ENCODE assay signal across 9 mouse cellular contexts in genomic region chr2:7241523-7241941, GRCm38 (mm10).
DNase-seq lines count a peak whose midpoint lies in the region; ATAC-seq and TF ChIP-seq lines count a peak whose summit lies in the region.
"Had no signal": no experiment of that assay in that cellular context is flagged by ENCODE, and none has a peak within 500 bp of the region (broad histone marks: within the 10 kb centered on the region; RNA-seq: fewer than 3 reads in every experiment).

No protein-coding gene starts in this region.

- H3K27ac ChIP-seq in heart, embryonic 12.5 days (ENCODE audit: poor library complexity, severe bottlenecking) = no peak overlapping the region
- H3K27ac ChIP-seq in lung, embryonic 14.5 days (ENCODE audit: low read depth) = no peak overlapping the region
- H3K27ac ChIP-seq in lung, embryonic 15.5 days = 0 out of 2 replicates have a peak overlapping the region, but pooled peaks have one; percentile 12
- no peak overlapping the region for H3K27ac ChIP-seq in thymus, adult 2 months (ENCODE audit: control insufficient read depth, insufficient read depth, low read length)
- H3K27ac ChIP-seq: limb, embryonic 10.5 days had no signal

- WGBS in heart, embryonic 12.5 days = 79% methylated on average over 4 of the region's 4 CpGs
- 63% methylated on average over 4 of the region's 4 CpGs for WGBS in lung, embryonic 14.5 days
- WGBS in lung, adult 2 months = 78% methylated on average over 4 of the region's 4 CpGs
- WGBS in lung, embryonic 15.5 days = 56% methylated on average over 4 of the region's 4 CpGs
- 95% methylated on average over 4 of the region's 4 CpGs for WGBS in thymus, adult 2 months

- no peak for TF ChIP-seq CTCF in lung, embryonic 14.5 days (IDR thresholded peaks at IDR 0.05; ENCODE audit: low read depth)
- TF ChIP-seq CTCF in lung, adult 2 months (IDR thresholded peaks at IDR 0.05; ENCODE audit: insufficient read depth, low read length) = no peak
- no peak for TF ChIP-seq CTCF in thymus, adult 2 months (IDR thresholded peaks at IDR 0.05; ENCODE audit: borderline replicate concordance, control insufficient read depth, extremely low read depth, insufficient read depth, low read length, poor library complexity)

- no peak for TF ChIP-seq POLR2A in lung, adult 2 months (IDR thresholded peaks at IDR 0.05; ENCODE audit: borderline replicate concordance, extremely low read depth, low read depth, low read length)
- TF ChIP-seq POLR2A in thymus, adult 2 months (IDR thresholded peaks at IDR 0.05; ENCODE audit: control insufficient read depth, extremely low read depth, insufficient read depth, low read length, poor library complexity) = no peak

- peaks cover 10% of the 10 kb centered on the region; the same call in 1 of the 2 replicates for H3K4me1 ChIP-seq in heart, embryonic 12.5 days (replicated peaks)
- peaks cover 2% of the 10 kb centered on the region; the same call in 1 of the 2 replicates for H3K4me1 ChIP-seq in lung, embryonic 14.5 days (ENCODE audit: insufficient read depth)
- H3K4me1 ChIP-seq in lung, adult 2 months (ENCODE audit: control insufficient read depth, insufficient read depth, low read length) = peaks cover 7% of the 10 kb centered on the region
- peaks cover 6% of the 10 kb centered on the region; the same call in 1 of the 2 replicates for H3K4me1 ChIP-seq in lung, embryonic 15.5 days
- no peaks in the 10 kb centered on the region for H3K4me1 ChIP-seq in thymus, adult 2 months (replicated peaks; ENCODE audit: control insufficient read depth, insufficient read depth, low read length)

- no peak overlapping the region for H3K4me2 ChIP-seq in heart, embryonic 12.5 days
- H3K4me2 ChIP-seq in lung, embryonic 14.5 days = no peak overlapping the region
- no peak overlapping the region for H3K4me2 ChIP-seq in lung, embryonic 15.5 days

- no peak overlapping the region for H3K4me3 ChIP-seq in heart, embryonic 12.5 days
- no peak overlapping the region for H3K4me3 ChIP-seq in lung, embryonic 14.5 days (ENCODE audit: low read depth, low read length)
- H3K4me3 ChIP-seq in lung, adult 2 months (replicated peaks; ENCODE audit: extremely low read depth, low read depth, low read length) = no peak overlapping the region
- H3K4me3 ChIP-seq in lung, embryonic 15.5 days = no peak overlapping the region
- no peak overlapping the region for H3K4me3 ChIP-seq in thymus, adult 2 months (ENCODE audit: control insufficient read depth, insufficient read depth, low read length)
- H3K4me3 ChIP-seq: limb, embryonic 10.5 days had no signal

- no peaks in the 10 kb centered on the region for H3K36me3 ChIP-seq in heart, embryonic 12.5 days
- H3K36me3 ChIP-seq in lung, embryonic 14.5 days (ENCODE audit: insufficient read depth) = no peaks in the 10 kb centered on the region
- no peaks in the 10 kb centered on the region for H3K36me3 ChIP-seq in lung, embryonic 15.5 days
- H3K36me3 ChIP-seq in thymus, adult 2 months (ENCODE audit: control insufficient read depth, insufficient read depth, low read length) = no peaks in the 10 kb centered on the region
- H3K36me3 ChIP-seq: limb, embryonic 10.5 days had no signal

- DNase-seq in heart, adult 11 months = peak; percentile 96
- DNase-seq in lung, embryonic 14.5 days = peak; percentile 17
- DNase-seq in lung, adult 2 months = no peak
- peak; percentile 17 for DNase-seq in retina, postnatal 1 day
- DNase-seq in thymus, adult 2 months = no peak
- DNase-seq: cerebellum, postnatal 36 days had no signal

- ATAC-seq in heart, embryonic 12.5 days (ENCODE audit: insufficient number of reproducible peaks, low FRiP score) = no peak
- no peak for ATAC-seq in lung, embryonic 14.5 days (ENCODE audit: insufficient read depth)
- no peak for ATAC-seq in lung, embryonic 15.5 days (ENCODE audit: borderline replicate concordance, extremely low read depth, low FRiP score, low TSS enrichment)

- H3K9me3 ChIP-seq in heart, embryonic 12.5 days (replicated peaks) = no peaks in the 10 kb centered on the region
- no peaks in the 10 kb centered on the region for H3K9me3 ChIP-seq in lung, embryonic 14.5 days (ENCODE audit: low read depth, low read length)
- no peaks in the 10 kb centered on the region for H3K9me3 ChIP-seq in lung, embryonic 15.5 days
- H3K9me3 ChIP-seq: limb, embryonic 10.5 days had no signal

- no peaks in the 10 kb centered on the region for H3K27me3 ChIP-seq in heart, embryonic 12.5 days (replicated peaks)
- H3K27me3 ChIP-seq in lung, embryonic 14.5 days (ENCODE audit: insufficient read depth, low read length) = no peaks in the 10 kb centered on the region
- no peaks in the 10 kb centered on the region for H3K27me3 ChIP-seq in lung, embryonic 15.5 days
- H3K27me3 ChIP-seq in thymus, adult 2 months (ENCODE audit: control insufficient read depth, insufficient read depth, low read length) = no peaks in the 10 kb centered on the region

- no peak overlapping the region for H3K9ac ChIP-seq in heart, embryonic 12.5 days
- no peak overlapping the region for H3K9ac ChIP-seq in lung, embryonic 14.5 days
- no peak overlapping the region for H3K9ac ChIP-seq in lung, embryonic 15.5 days

Comparison
In these comparisons a context has a peak if more than half of its experiments do, and no peak if none do; other contexts are left out.
1. DNase-seq: peak in heart, adult 11 months (single experiment), lung, embryonic 14.5 days (single experiment) and retina, postnatal 1 day (single experiment); none in lung, adult 2 months (single experiment) and thymus, adult 2 months (single experiment).